Mouse (Mus musculus) testis, adult 2 months (tissue): ENCODE results near the gene Cacna2d1.

Experiments
- CTCF ChIP-seq: fragments of 200-500 bp; IDR thresholded peaks from 2 replicates; pipeline ENCODE4 v1.5.1; 2012; ENCODE audit warnings: low read depth, mild to moderate bottlenecking, inconsistent platforms, low read length, moderate library complexity; ENCODE audit not compliant: control insufficient read depth, insufficient read depth, insufficient replicate concordance
- POLR2A ChIP-seq: fragments of 200-500 bp; IDR thresholded peaks from 2 replicates; pipeline ENCODE4 v1.6.1; 2012; ENCODE audit warnings: low read depth, mild to moderate bottlenecking, inconsistent platforms, low read length, moderate library complexity; ENCODE audit not compliant: control insufficient read depth

DNA sequence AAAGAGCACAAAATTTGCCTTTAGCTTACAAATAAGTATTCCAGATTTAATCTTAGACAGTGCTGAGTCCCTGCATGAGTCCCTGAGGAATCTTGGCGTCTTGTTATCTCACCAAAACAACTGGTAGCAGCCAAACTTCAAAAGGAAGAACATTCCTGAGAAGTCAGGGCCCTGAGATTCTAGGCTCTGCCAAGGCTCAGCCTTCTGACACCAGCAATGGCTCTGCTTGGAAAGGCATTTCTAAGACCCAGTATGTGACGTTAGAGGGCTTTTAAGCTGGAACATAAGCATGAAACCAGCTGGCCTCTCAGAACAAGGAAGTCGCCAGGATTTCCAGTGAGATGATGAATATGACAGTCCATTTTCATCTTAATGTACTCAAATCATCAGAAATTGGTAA, 253.4 kb downstream of the Cacna2d1 start:
- TF ChIP-seq CTCF (no peak), POLR2A (no peak)
